Mouse (Mus musculus) intestine, embryonic 14.5 days (tissue): Measurements from ENCODE around the gene Uqcr10. TPM values are rescaled to one million over a fixed set of nuclear protein-coding genes. Genes with fewer than 3 reads are reported as not detected.

Experiments used
- ATAC-seq: fragments of 200-750 bp; cut with Nextera tagmentation; replicated peaks from 2 replicates; pipeline ENCODE4 v1.8.0; 2017; ENCODE audit warnings: low read depth, moderate number of reproducible peaks, moderate TSS enrichment, moderate library complexity; ENCODE audit not compliant: low FRiP score, low TSS enrichment
- DNase-seq: peaks from one replicate; pipeline ENCODE4 v3.0.0-alpha.2; 2018; ENCODE audit warnings: low spot score
- H3K27ac ChIP-seq: fragments of 300-500 bp; sonication (generic); 2 replicates; pipeline ENCODE4 v1.5.1; 2014; ENCODE audit warnings: low read depth, mild to moderate bottlenecking, control low read depth
- H3K27me3 ChIP-seq: fragments of 300-500 bp; sonication (generic); replicated peaks from 2 replicates; pipeline ENCODE4 v1.6.1; 2014; ENCODE audit warnings: low read length, control low read depth; ENCODE audit not compliant: control insufficient read depth, insufficient read depth
- H3K36me3 ChIP-seq: fragments of 300-500 bp; sonication (generic); 2 replicates; pipeline ENCODE4 v1.6.1; 2014; ENCODE audit warnings: low read length, control low read depth; ENCODE audit not compliant: control insufficient read depth, insufficient read depth
- H3K4me1 ChIP-seq: fragments of 300-500 bp; sonication (generic); replicated peaks from 2 replicates; pipeline ENCODE4 v1.6.1; 2014; ENCODE audit warnings: low read length, control low read depth, mixed read lengths; ENCODE audit not compliant: control insufficient read depth, insufficient read depth
- H3K4me2 ChIP-seq: fragments of 300-500 bp; sonication (generic); 2 replicates; pipeline ENCODE4 v1.6.1; 2014; ENCODE audit warnings: low read length
- H3K4me3 ChIP-seq: fragments of 300-500 bp; sonication (generic); 2 replicates; pipeline ENCODE4 v1.5.1; 2014; ENCODE audit warnings: low read depth, low read length, control low read depth, mixed read lengths
- H3K9ac ChIP-seq: fragments of 300-500 bp; sonication (generic); 2 replicates; pipeline ENCODE4 v1.6.1; 2014; ENCODE audit warnings: mild to moderate bottlenecking, low read length
- H3K9me3 ChIP-seq: fragments of 300-500 bp; sonication (generic); 2 replicates; pipeline ENCODE4 v1.6.1; 2016; ENCODE audit warnings: low read length, control low read depth; ENCODE audit not compliant: control insufficient read depth
- WGBS: fragments of 180-500 bp; shearing (Covaris S2); extraction: QIAGEN DNeasy Blood & Tissue Kit; methylation state at CpG from one replicate; pipeline ENCODE4 v1.1.7; 2014; 5-methylcytosine and 5-hydroxymethylcytosine counted together
- polyA plus RNA-seq: library from polyadenylated mRNA; unstranded; fragments of >200 nt; fragmentation: Nextera tagmentation; extraction: Ambion mirVana; gene quantifications from 2 replicates; pipeline ENCODE4 v1.2.1, GENCODE M21; 2014

Uqcr10 gene
- polyA plus RNA-seq, 1 experiment from 2014 or later, result 1,060 TPM

DNA sequence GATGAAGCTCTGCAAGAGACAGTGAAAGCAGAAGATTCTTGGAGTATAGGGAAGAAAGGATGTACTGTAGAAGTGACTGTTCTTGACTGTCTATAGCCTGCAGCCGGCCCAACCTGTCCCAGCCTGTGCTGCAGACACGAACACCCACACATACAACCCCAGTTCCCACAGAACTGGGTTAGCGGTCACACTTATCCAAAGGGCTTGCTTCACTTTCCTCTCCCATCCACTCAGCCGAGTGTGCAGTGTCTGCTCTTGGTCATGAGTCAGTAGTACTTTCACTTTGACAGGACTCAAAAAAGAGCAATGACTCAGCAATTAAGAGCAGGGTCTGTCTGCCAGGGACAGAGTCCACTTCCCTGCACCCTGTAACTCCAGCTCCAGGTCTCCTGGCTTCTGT lies 42.8 kb downstream of the Uqcr10 start:
- ATAC-seq (no peak), DNase-seq (no peak)
- H3K36me3 ChIP-seq, result peaks cover 65% of the 10 kb centered on the region
- H3K27ac ChIP-seq, result no peak overlapping the region
- no peak overlapping the region for H3K4me2 ChIP-seq
- H3K4me3 ChIP-seq, result no peak overlapping the region
- WGBS, result 77% methylated on average over 4 of the region's 4 CpGs
- H3K27me3 ChIP-seq, result no peaks in the 10 kb centered on the region
- no peaks in the 10 kb centered on the region for H3K4me1 ChIP-seq
- H3K9ac ChIP-seq, result no peak overlapping the region
- no peaks in the 10 kb centered on the region for H3K9me3 ChIP-seq

DNA sequence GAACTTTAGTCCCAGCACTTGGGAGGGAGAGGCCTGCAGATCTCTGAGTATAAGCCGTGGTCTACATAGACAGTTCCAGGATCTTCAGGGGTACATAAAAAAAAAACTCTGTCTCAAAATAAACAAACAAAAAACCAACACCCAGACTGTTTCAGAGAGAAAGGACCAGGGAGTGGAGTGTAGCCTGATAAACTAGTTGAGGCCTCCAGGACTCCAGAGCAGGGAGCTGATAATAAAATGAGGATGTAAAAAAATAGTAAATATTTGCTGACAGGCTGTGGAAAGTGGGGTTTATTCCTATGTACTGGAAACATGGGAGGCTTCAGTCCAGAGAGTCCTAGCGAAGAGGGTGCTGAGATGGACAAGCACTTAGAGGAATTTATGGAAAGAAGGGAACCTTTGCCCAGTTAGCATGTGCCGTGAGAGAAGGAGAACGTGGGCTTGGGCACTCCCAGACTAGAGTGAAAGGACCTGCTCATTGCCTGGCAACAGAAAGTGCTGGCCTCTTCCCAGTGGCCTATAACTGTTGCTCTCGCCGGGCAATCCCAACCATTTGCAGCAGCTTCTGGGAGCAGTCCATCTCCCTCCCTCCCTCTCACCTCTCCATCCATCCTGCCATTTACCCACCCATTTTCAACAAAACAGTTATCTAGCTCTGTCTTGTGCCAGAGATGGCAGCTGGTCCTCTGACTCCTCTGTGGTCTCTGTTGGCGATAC lies 43.7 kb downstream of the Uqcr10 start:
- no peaks in the 10 kb centered on the region for H3K9me3 ChIP-seq
- WGBS, result 89% methylated on average over 7 of the region's 7 CpGs
- H3K27ac ChIP-seq, result no peak overlapping the region
- no peak overlapping the region for H3K4me3 ChIP-seq
- H3K4me1 ChIP-seq, result no peaks in the 10 kb centered on the region
- no peaks in the 10 kb centered on the region for H3K27me3 ChIP-seq
- DNase-seq, result no peak
- peaks cover 71% of the 10 kb centered on the region for H3K36me3 ChIP-seq
- H3K9ac ChIP-seq, result no peak overlapping the region
- H3K4me2 ChIP-seq, result no peak overlapping the region
- ATAC-seq, result no peak

DNA sequence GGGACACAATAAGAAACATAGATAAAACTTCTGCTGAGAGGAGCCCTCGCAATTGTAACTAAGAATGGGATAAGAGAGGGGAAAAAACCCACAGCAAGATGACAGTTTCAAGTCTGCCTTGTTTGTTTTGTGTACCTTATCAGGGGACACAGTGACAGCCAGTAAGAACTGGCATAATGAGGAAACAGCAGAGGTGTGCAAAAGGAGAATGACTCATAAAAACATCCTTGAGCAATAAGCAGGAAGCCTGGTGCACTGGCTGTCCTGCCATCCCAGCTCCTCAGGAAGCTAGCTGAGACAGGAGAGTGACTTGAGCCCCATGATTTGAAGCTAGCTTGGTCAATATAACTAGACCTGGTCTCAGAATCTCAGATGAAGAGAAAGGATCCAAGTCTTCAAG lies 44.3 kb downstream of the Uqcr10 start:
- Histone ChIP-seq H3K9ac (no peak overlapping the region), H3K4me1 (no peaks in the 10 kb centered on the region), H3K36me3 (peaks cover 72% of the 10 kb centered on the region), H3K27me3 (no peaks in the 10 kb centered on the region), H3K9me3 (no peaks in the 10 kb centered on the region), H3K4me2 (no peak overlapping the region), H3K27ac (no peak overlapping the region), H3K4me3 (no peak overlapping the region)
- DNase-seq, result no peak
- WGBS, result 95% methylated on average over 1 of the region's 1 CpGs
- no peak for ATAC-seq

Other genes starting within 250 kb of the Uqcr10 start
- 25.9 and 27.1 TPM in 2 replicates for gene Mtmr3, start 109.5 kb downstream of the Uqcr10 start, polyA plus RNA-seq
- not detected in 2 replicates for gene Gm11032, start 84.3 kb downstream of the Uqcr10 start, polyA plus RNA-seq
- 36.0 and 36.6 TPM in 2 replicates for gene Ascc2, start 66.6 kb downstream of the Uqcr10 start, polyA plus RNA-seq
- gene Zmat5, start 336 bp upstream of the Uqcr10 start, polyA plus RNA-seq, result 59.4 and 63.8 TPM in 2 replicates
- gene Cabp7, start 42.4 kb upstream of the Uqcr10 start, polyA plus RNA-seq, result 0.15 and 0.16 TPM in 2 replicates
- gene Nf2, start 145.2 kb upstream of the Uqcr10 start, polyA plus RNA-seq, result 42.0 and 43.6 TPM in 2 replicates
- gene Nipsnap1, start 169.6 kb upstream of the Uqcr10 start, polyA plus RNA-seq, result 85.2 and 85.3 TPM in 2 replicates
- gene Thoc5, start 191.0 kb upstream of the Uqcr10 start, polyA plus RNA-seq, result 38.4 and 41.6 TPM in 2 replicates
- gene Nefh, start 243.7 kb upstream of the Uqcr10 start, polyA plus RNA-seq, result 1.1 and 1.2 TPM in 2 replicates